Mouse (Mus musculus): ENCODE measurements around the gene Scd1. TPM values are rescaled to one million over a fixed set of nuclear protein-coding genes. Genes with fewer than 3 reads are reported as not detected.
A peak's percentile ranks its signal among the peaks of the same experiment; 100 is the strongest.

Scd1 gene
- 5.9 and 6.8 TPM in 2 replicates for polyA plus RNA-seq (2014; fragmentation: Nextera tagmentation; extraction: Ambion mirVana)

GRCm38 (mm10) chr19:44407341-44408222, at the start of gene Scd1:
Scd1 (minus strand) TSS chr19:44407879.
- DNase-seq (peak; percentile 86), ATAC-seq (ENCODE audit: low FRiP score, low TSS enrichment) (peak; percentile 93)
- under 1% methylated on average over 35 of the region's 35 CpGs for WGBS
- Histone ChIP-seq H3K9me3 (ENCODE audit: control insufficient read depth, low read length) (no peaks in the 10 kb centered on the region), H3K27ac (replicated peaks; ENCODE audit: low read depth, low read length) (peak within 1 kb of the TSS; percentile 71), H3K4me2 (ENCODE audit: low read length) (peak within 1 kb of the TSS; percentile 86), H3K9ac (replicated peaks; ENCODE audit: low read length) (peak within 1 kb of the TSS; percentile 48), H3K27me3 (ENCODE audit: control insufficient read depth, insufficient read depth, low read length) (no peaks in the 10 kb centered on the region), H3K4me1 (ENCODE audit: control insufficient read depth, insufficient read depth, low read length) (peaks cover 18% of the 10 kb centered on the region), H3K4me3 (replicated peaks; ENCODE audit: low read depth, low read length) (peak within 1 kb of the TSS; percentile 47), H3K36me3 (ENCODE audit: control insufficient read depth, insufficient read depth, low read length) (no peaks in the 10 kb centered on the region)

GRCm38 (mm10) chr19:44455356-44455755, 47.7 kb upstream of the Scd1 start:
- H3K9ac ChIP-seq (replicated peaks; ENCODE audit: low read length), result no peak overlapping the region
- no peaks in the 10 kb centered on the region for H3K4me1 ChIP-seq (ENCODE audit: control insufficient read depth, insufficient read depth, low read length)
- no peak overlapping the region for H3K27ac ChIP-seq (replicated peaks; ENCODE audit: low read depth, low read length)
- no peak for ATAC-seq (ENCODE audit: low FRiP score, low TSS enrichment)
- no peak overlapping the region for H3K4me2 ChIP-seq (ENCODE audit: low read length)
- H3K4me3 ChIP-seq (replicated peaks; ENCODE audit: low read depth, low read length), result no peak overlapping the region
- DNase-seq, result no peak
- H3K9me3 ChIP-seq (ENCODE audit: control insufficient read depth, low read length), result no peaks in the 10 kb centered on the region
- H3K27me3 ChIP-seq (ENCODE audit: control insufficient read depth, insufficient read depth, low read length), result no peaks in the 10 kb centered on the region
- WGBS, result 91% methylated on average over 8 of the region's 8 CpGs
- H3K36me3 ChIP-seq (ENCODE audit: control insufficient read depth, insufficient read depth, low read length), result no peaks in the 10 kb centered on the region

GRCm38 (mm10) chr19:44454862-44455261, 47.2 kb upstream of the Scd1 start:
- Histone ChIP-seq H3K4me1 (ENCODE audit: control insufficient read depth, insufficient read depth, low read length) (no peaks in the 10 kb centered on the region), H3K9ac (replicated peaks; ENCODE audit: low read length) (no peak overlapping the region), H3K36me3 (ENCODE audit: control insufficient read depth, insufficient read depth, low read length) (no peaks in the 10 kb centered on the region), H3K27me3 (ENCODE audit: control insufficient read depth, insufficient read depth, low read length) (no peaks in the 10 kb centered on the region), H3K27ac (replicated peaks; ENCODE audit: low read depth, low read length) (no peak overlapping the region), H3K9me3 (ENCODE audit: control insufficient read depth, low read length) (no peaks in the 10 kb centered on the region), H3K4me3 (replicated peaks; ENCODE audit: low read depth, low read length) (no peak overlapping the region), H3K4me2 (ENCODE audit: low read length) (no peak overlapping the region)
- ATAC-seq (ENCODE audit: low FRiP score, low TSS enrichment), result no peak
- DNase-seq, result no peak
- WGBS, result 94% methylated on average over 6 of the region's 6 CpGs

- Histone ChIP-seq H3K27ac (replicated peaks; ENCODE audit: low read depth, low read length) (no peak overlapping the region), H3K4me1 (ENCODE audit: control insufficient read depth, insufficient read depth, low read length) (no peaks in the 10 kb centered on the region), H3K9me3 (ENCODE audit: control insufficient read depth, low read length) (no peaks in the 10 kb centered on the region), H3K4me3 (replicated peaks; ENCODE audit: low read depth, low read length) (no peak overlapping the region), H3K36me3 (ENCODE audit: control insufficient read depth, insufficient read depth, low read length) (no peaks in the 10 kb centered on the region), H3K4me2 (ENCODE audit: low read length) (no peak overlapping the region), H3K9ac (replicated peaks; ENCODE audit: low read length) (no peak overlapping the region), H3K27me3 (ENCODE audit: control insufficient read depth, insufficient read depth, low read length) (no peaks in the 10 kb centered on the region)
- ATAC-seq (ENCODE audit: low FRiP score, low TSS enrichment) (no peak), DNase-seq (no peak)
- WGBS, result 83% methylated on average over 4 of the region's 4 CpGs
These were observed 40.2 kb upstream of the Scd1 start for GRCm38 (mm10) chr19:44447927-44448326.

- 89% methylated on average over 3 of the region's 3 CpGs for WGBS
- no peak overlapping the region for H3K4me2 ChIP-seq (ENCODE audit: low read length)
- no peaks in the 10 kb centered on the region for H3K36me3 ChIP-seq (ENCODE audit: control insufficient read depth, insufficient read depth, low read length)
- no peak overlapping the region for H3K4me3 ChIP-seq (replicated peaks; ENCODE audit: low read depth, low read length)
- no peak for DNase-seq
- no peaks in the 10 kb centered on the region for H3K9me3 ChIP-seq (ENCODE audit: control insufficient read depth, low read length)
- H3K27ac ChIP-seq (replicated peaks; ENCODE audit: low read depth, low read length), result no peak overlapping the region
- H3K4me1 ChIP-seq (ENCODE audit: control insufficient read depth, insufficient read depth, low read length), result no peaks in the 10 kb centered on the region
- H3K9ac ChIP-seq (replicated peaks; ENCODE audit: low read length), result no peak overlapping the region
- ATAC-seq (ENCODE audit: low FRiP score, low TSS enrichment), result no peak
- H3K27me3 ChIP-seq (ENCODE audit: control insufficient read depth, insufficient read depth, low read length), result no peaks in the 10 kb centered on the region
These were observed 38.1 kb upstream of the Scd1 start for GRCm38 (mm10) chr19:44445755-44446154.

GRCm38 (mm10) chr19:44439302-44439701, 31.6 kb upstream of the Scd1 start:
- WGBS, result 57% methylated on average over 4 of the region's 4 CpGs
- ATAC-seq (ENCODE audit: low FRiP score, low TSS enrichment) (no peak), DNase-seq (no peak)
- no peaks in the 10 kb centered on the region for H3K4me1 ChIP-seq (ENCODE audit: control insufficient read depth, insufficient read depth, low read length)
- H3K4me3 ChIP-seq (replicated peaks; ENCODE audit: low read depth, low read length), result no peak overlapping the region
- no peak overlapping the region for H3K27ac ChIP-seq (replicated peaks; ENCODE audit: low read depth, low read length)
- H3K9ac ChIP-seq (replicated peaks; ENCODE audit: low read length), result no peak overlapping the region
- H3K27me3 ChIP-seq (ENCODE audit: control insufficient read depth, insufficient read depth, low read length), result no peaks in the 10 kb centered on the region
- H3K9me3 ChIP-seq (ENCODE audit: control insufficient read depth, low read length), result no peaks in the 10 kb centered on the region
- no peaks in the 10 kb centered on the region for H3K36me3 ChIP-seq (ENCODE audit: control insufficient read depth, insufficient read depth, low read length)
- H3K4me2 ChIP-seq (ENCODE audit: low read length), result no peak overlapping the region

GRCm38 (mm10) chr19:44437975-44438374, 30.3 kb upstream of the Scd1 start:
- no peak for DNase-seq
- Histone ChIP-seq H3K27ac (replicated peaks; ENCODE audit: low read depth, low read length) (no peak overlapping the region), H3K4me2 (ENCODE audit: low read length) (no peak overlapping the region), H3K9me3 (ENCODE audit: control insufficient read depth, low read length) (no peaks in the 10 kb centered on the region), H3K4me3 (replicated peaks; ENCODE audit: low read depth, low read length) (no peak overlapping the region), H3K9ac (replicated peaks; ENCODE audit: low read length) (no peak overlapping the region), H3K27me3 (ENCODE audit: control insufficient read depth, insufficient read depth, low read length) (no peaks in the 10 kb centered on the region), H3K4me1 (ENCODE audit: control insufficient read depth, insufficient read depth, low read length) (no peaks in the 10 kb centered on the region), H3K36me3 (ENCODE audit: control insufficient read depth, insufficient read depth, low read length) (no peaks in the 10 kb centered on the region)
- no peak for ATAC-seq (ENCODE audit: low FRiP score, low TSS enrichment)
- WGBS, result 87% methylated on average over 6 of the region's 6 CpGs

GRCm38 (mm10) chr19:44432084-44432483, 24.4 kb upstream of the Scd1 start:
- no peak for ATAC-seq (ENCODE audit: low FRiP score, low TSS enrichment)
- no peaks in the 10 kb centered on the region for H3K27me3 ChIP-seq (ENCODE audit: control insufficient read depth, insufficient read depth, low read length)

GRCm38 (mm10) chr19:44427721-44428120, 20.0 kb upstream of the Scd1 start:
- H3K4me1 ChIP-seq (ENCODE audit: control insufficient read depth, insufficient read depth, low read length), result no peaks in the 10 kb centered on the region
- no peak overlapping the region for H3K4me2 ChIP-seq (ENCODE audit: low read length)
- H3K36me3 ChIP-seq (ENCODE audit: control insufficient read depth, insufficient read depth, low read length), result no peaks in the 10 kb centered on the region
- no peak for DNase-seq
- H3K4me3 ChIP-seq (replicated peaks; ENCODE audit: low read depth, low read length), result no peak overlapping the region
- WGBS, result 84% methylated on average over 1 of the region's 1 CpGs
- no peaks in the 10 kb centered on the region for H3K27me3 ChIP-seq (ENCODE audit: control insufficient read depth, insufficient read depth, low read length)
- H3K9ac ChIP-seq (replicated peaks; ENCODE audit: low read length), result no peak overlapping the region
- no peak overlapping the region for H3K27ac ChIP-seq (replicated peaks; ENCODE audit: low read depth, low read length)
- no peaks in the 10 kb centered on the region for H3K9me3 ChIP-seq (ENCODE audit: control insufficient read depth, low read length)
- no peak for ATAC-seq (ENCODE audit: low FRiP score, low TSS enrichment)

More at GRCm38 (mm10) chr19:44432084-44432483, 24.4 kb upstream of the Scd1 start:
- Histone ChIP-seq H3K9me3 (ENCODE audit: control insufficient read depth, low read length) (no peaks in the 10 kb centered on the region), H3K9ac (replicated peaks; ENCODE audit: low read length) (no peak overlapping the region), H3K4me3 (replicated peaks; ENCODE audit: low read depth, low read length) (no peak overlapping the region), H3K36me3 (ENCODE audit: control insufficient read depth, insufficient read depth, low read length) (no peaks in the 10 kb centered on the region), H3K27ac (replicated peaks; ENCODE audit: low read depth, low read length) (no peak overlapping the region), H3K4me2 (ENCODE audit: low read length) (no peak overlapping the region), H3K4me1 (ENCODE audit: control insufficient read depth, insufficient read depth, low read length) (no peaks in the 10 kb centered on the region)
- no peak for DNase-seq
- 82% methylated on average over 5 of the region's 5 CpGs for WGBS

All from midbrain, embryonic 14.5 days (tissue).